Mouse (Mus musculus) v-Abl transformed pro-B cells (cell line): Measurements from ENCODE around the gene Tmod1.

Source experiments
- in situ Hi-C, 2 experiments: fragments of 400-800 bp; cut with MboI; formaldehyde crosslinking; loops; one replicate each; pipeline ENCODE4 v1.15.1; 2025; ENCODE audit not compliant: unreplicated experiment in 2 of 2

The Tmod1 gene

GRCm38 (mm10) chr4:46038892-46039751 lies at the start of gene Tmod1:
Tmod1 (plus strand) TSS chr4:46038935.
- in situ Hi-C loops, result no loop called here

GRCm38 (mm10) chr4:45990427-45991135 lies 48.2 kb upstream of the Tmod1 start:
- in situ Hi-C loops, result no loop called here

GRCm38 (mm10) chr4:45998536-45998935 lies 40.2 kb upstream of the Tmod1 start:
- in situ Hi-C loops, result no loop called here

- in situ Hi-C loops, result no loop called here
Measured at GRCm38 (mm10) chr4:46008142-46008793, 30.5 kb upstream of the Tmod1 start.

GRCm38 (mm10) chr4:46011698-46012097 lies 27.0 kb upstream of the Tmod1 start:
- in situ Hi-C loops, result no loop called here

GRCm38 (mm10) chr4:46015605-46016004 lies 23.1 kb upstream of the Tmod1 start:
- in situ Hi-C loops, result no loop called here

- in situ Hi-C loops, result no loop called here
Measured at GRCm38 (mm10) chr4:46023021-46023481, 15.7 kb upstream of the Tmod1 start.

GRCm38 (mm10) chr4:46025893-46026292 lies 12.8 kb upstream of the Tmod1 start:
- in situ Hi-C loops, result no loop called here

GRCm38 (mm10) chr4:46028224-46028623 lies 10.5 kb upstream of the Tmod1 start:
- in situ Hi-C loops, result no loop called here

- in situ Hi-C loops, result no loop called here
Measured at GRCm38 (mm10) chr4:46028781-46029180, 10.0 kb upstream of the Tmod1 start.

GRCm38 (mm10) chr4:46029552-46029951 lies 9.2 kb upstream of the Tmod1 start:
- in situ Hi-C loops, result no loop called here

GRCm38 (mm10) chr4:46032448-46032847 lies 6.3 kb upstream of the Tmod1 start:
- in situ Hi-C loops, result no loop called here

GRCm38 (mm10) chr4:46033197-46033596 lies 5.5 kb upstream of the Tmod1 start:
- in situ Hi-C loops, result no loop called here

- in situ Hi-C loops, result no loop called here
Measured at GRCm38 (mm10) chr4:46038591-46038891, 194 bp upstream of the Tmod1 start.

GRCm38 (mm10) chr4:46039899-46040298 lies 1.2 kb downstream of the Tmod1 start:
- in situ Hi-C loops, result no loop called here

GRCm38 (mm10) chr4:46040594-46041192 lies 2.0 kb downstream of the Tmod1 start:
- in situ Hi-C loops, result no loop called here

GRCm38 (mm10) chr4:46041761-46042504 lies 3.2 kb downstream of the Tmod1 start:
- in situ Hi-C loops, result no loop called here

GRCm38 (mm10) chr4:46042505-46042850 lies 3.7 kb downstream of the Tmod1 start:
- in situ Hi-C loops, result no loop called here

GRCm38 (mm10) chr4:46043361-46043760 lies 4.6 kb downstream of the Tmod1 start:
- in situ Hi-C loops, result no loop called here

- in situ Hi-C loops, result no loop called here
Measured at GRCm38 (mm10) chr4:46047971-46048370, 9.2 kb downstream of the Tmod1 start.
